Mouse (Mus musculus): ENCODE data around the gene Scarf2.

Scarf2 gene

DNA sequence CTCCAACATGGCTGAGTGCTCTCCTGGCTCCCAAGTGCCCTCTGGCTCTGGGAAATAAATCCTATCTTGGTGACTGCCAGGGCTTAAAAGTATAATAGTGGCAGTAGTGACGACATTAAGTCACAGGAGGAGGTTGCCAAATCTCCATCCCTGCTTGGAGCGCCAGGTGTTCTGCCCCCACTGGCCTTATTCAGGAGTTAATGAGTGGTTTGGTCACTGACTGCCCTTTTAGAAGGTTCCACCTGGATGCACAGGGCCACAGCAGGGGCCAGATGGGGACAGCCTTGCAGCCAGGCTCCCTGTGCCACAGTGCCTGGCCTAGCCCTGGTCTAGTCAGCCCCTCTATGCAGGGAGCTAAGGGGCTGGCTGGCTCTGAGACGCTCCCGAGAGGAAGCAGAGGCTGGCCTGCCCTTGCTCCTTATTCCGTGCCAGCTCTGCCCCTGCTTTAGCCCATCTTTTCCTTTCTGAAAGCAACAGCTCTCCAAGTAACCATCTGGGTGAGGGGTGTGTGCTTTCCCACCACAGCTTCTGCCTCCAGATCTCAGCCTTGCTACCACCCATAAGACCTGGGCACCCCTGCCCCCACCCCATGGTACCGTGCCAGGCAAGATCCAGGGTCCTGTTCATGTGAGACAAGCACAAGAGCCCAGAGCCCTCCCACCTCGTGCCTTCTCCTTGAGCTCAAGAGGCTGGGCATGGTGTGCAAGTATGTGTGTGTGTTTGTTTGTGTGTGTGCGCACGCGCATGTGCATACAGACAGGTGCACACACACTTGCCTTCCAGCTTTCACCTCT lies 33.5 kb downstream of the Scarf2 start:
- no peak for DNase-seq (ENCODE audit: low read depth in 2 of 2, low spot score in 2 of 2)

DNA sequence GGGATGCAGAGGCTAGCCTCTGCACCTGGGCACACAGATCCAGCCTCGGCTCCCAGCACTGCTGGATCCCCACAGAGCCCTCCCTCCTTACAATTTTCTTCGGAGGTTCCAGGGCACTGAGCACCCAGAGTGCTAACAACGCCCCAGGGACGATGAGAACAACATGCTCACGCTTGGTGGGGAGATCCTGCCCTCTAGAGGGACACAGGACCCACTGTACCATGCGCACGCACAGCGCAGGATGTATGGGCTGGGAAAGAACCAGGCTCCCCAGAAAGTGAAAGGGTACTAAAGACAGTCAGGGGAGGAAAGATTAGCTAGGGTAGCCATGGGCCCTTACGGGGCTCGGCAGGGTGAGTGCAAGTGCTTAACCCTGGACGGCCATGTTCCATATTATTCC lies 34.7 kb downstream of the Scarf2 start:
- DNase-seq (ENCODE audit: low read depth in 2 of 2, low spot score in 2 of 2), result no peak

DNA sequence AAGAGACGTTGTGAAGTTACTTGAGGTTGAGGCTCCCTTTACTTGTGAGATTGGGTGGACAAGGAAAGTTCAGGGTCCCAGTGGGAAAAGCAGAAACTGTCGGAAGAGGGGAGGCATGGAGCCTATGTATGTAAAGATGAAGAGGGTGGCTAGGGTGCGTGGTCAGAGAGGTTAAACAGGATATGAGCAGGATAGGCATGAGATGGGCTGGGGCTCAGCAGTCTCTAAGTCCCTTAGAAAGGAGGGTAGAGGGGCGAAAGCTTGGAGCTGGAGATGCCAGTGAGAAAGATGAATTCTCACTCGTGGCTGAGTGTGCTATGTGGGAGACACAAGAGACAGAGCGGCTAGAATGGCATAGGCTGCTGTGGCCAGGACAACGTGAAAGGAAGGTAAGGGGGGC lies 35.7 kb downstream of the Scarf2 start, which contains the start of gene B830017H08Rik:
B830017H08Rik (plus strand) TSS at position 301 of the 400 bp plus-strand sequence.
- no peak for DNase-seq (ENCODE audit: low read depth in 2 of 2, low spot score in 2 of 2)

DNA sequence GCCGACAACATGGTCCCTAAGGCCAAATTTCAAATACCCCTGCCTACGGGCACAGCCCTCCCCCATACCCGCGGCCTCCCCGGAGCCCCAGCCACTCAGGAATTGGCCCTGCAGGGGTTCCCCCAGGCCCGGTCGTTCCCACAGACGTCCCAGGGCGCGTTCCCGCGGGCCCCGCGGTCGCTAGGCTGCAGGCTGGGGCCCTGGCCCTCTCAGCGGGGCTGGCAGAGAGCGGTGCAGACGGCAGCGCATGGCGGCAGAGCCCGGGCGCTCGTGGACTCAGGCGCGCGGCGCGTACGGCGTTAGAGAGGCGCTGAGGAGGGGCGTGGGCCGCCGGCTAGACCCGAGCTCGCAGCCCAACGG lies 36.2 kb downstream of the Scarf2 start:
- no peak for DNase-seq (ENCODE audit: low read depth in 2 of 2, low spot score in 2 of 2)

DNA sequence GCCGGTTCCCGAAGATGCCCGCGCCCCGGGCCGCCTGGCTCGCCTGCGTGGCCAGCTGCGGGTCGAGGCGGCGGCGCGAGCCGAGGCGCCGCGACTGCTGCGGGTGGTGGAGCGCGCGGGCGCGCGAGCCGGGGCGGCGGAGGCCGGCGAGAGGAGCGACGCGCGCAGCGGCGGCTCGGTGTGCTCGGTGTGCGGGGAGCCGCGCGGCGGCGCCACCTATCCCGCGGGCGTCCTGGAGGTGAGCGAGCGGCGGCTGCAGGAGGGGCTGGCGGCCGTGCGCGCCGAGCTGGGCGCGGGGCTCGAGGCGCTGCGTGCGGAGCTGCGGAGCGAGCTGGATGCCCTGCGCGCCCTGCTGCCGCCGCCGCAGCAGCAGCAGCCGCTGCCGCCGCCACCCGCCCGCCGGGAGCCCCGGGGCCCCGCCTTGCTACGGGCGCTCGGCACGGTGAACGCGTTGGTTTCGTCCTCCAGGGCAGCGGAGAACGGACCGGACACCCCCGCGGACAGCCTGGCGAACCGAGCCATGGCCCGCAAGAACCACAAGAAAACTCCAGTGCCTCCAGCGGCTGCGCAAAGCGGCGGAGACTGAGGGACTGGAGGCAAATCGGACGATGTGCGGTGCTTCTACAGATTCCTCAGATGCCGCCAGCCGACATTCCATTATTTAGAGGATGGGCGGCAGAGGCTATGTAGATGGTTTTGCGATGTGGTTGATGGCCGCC lies 36.8 kb downstream of the Scarf2 start:
- no peak for DNase-seq (ENCODE audit: low read depth in 2 of 2, low spot score in 2 of 2)

GRCm38 (mm10) chr16:17834543-17834942 lies 37.5 kb downstream of the Scarf2 start:
- DNase-seq (ENCODE audit: low read depth in 2 of 2, low spot score in 2 of 2), result no peak

DNA sequence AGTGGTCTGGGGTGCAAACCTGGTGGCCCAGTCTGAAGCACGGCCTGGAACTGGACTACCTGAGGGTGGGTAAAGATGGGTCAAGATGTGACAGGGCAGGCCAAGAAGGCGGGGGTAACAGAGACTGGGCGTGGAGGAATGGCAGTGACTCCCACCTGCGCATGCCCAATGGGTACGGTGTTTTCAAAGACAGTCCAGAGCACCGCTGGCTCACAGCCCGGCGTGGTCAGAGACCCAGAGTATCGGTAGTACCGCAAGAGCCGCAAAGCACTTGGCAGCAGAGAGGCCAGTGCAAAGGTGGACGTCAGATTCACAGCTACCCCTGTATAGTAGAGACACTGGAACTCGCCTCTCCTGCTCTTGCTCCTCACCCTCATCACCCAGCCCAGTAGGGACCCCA lies 38.4 kb downstream of the Scarf2 start:
- DNase-seq (ENCODE audit: low read depth in 2 of 2, low spot score in 2 of 2), result no peak

GRCm38 (mm10) chr16:17838051-17838450 lies 41.0 kb downstream of the Scarf2 start, which contains the start of gene Car15:
Gene Car15 (minus strand): TSS chr16:17838364.
- no peak for DNase-seq (ENCODE audit: low read depth in 2 of 2, low spot score in 2 of 2)

- no peak for DNase-seq (ENCODE audit: low read depth in 2 of 2, low spot score in 2 of 2)
These were observed 42.9 kb downstream of the Scarf2 start for GRCm38 (mm10) chr16:17839976-17840375.

- DNase-seq (ENCODE audit: low read depth in 2 of 2, low spot score in 2 of 2), result no peak
These were observed 45.4 kb downstream of the Scarf2 start for GRCm38 (mm10) chr16:17842437-17842836.

GRCm38 (mm10) chr16:17843701-17844365 lies 46.8 kb downstream of the Scarf2 start:
- DNase-seq (ENCODE audit: low read depth in 2 of 2, low spot score in 2 of 2), result no peak

DNA sequence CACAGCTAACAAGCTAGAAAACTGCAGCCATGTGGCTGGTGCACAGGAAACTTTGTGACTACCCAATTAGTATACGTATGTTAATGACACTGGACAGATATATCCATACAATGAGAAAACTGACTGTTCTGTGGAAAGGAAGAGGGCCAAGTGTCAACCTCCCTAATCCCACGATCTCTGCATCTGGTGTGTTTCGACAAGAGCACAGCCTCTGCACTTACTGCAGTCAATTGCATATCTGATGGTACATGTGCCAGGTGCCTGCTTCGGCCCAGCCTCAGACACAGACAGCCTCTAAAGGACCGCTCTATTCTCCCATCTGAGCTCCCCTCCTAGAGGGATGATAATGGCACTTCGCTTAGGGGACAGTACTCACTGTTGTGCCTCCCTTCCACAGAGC lies 51.3 kb downstream of the Scarf2 start:
- no peak for DNase-seq (ENCODE audit: low read depth in 2 of 2, low spot score in 2 of 2)

DNA sequence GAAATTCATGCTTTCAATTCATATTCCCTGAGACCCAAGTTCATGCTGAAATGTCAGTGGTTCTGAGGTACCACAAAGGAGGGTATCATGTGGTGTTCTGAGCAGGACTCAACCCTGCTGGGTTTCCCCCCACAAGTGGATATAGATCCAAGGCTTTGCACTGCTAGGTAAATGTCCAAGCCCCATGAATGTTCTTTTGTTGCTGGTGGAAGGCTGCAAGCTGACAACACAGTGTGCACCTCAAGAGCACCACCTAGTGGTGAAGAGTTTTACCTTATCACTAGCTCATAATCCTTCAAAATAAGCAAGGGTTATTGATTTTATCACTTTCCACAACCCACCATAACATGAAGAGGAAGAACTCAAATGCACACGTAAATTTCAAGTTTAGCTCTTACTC lies 51.8 kb downstream of the Scarf2 start:
- DNase-seq (ENCODE audit: low read depth in 2 of 2, low spot score in 2 of 2), result peak in 1 of 2 experiments; percentile 44

DNA sequence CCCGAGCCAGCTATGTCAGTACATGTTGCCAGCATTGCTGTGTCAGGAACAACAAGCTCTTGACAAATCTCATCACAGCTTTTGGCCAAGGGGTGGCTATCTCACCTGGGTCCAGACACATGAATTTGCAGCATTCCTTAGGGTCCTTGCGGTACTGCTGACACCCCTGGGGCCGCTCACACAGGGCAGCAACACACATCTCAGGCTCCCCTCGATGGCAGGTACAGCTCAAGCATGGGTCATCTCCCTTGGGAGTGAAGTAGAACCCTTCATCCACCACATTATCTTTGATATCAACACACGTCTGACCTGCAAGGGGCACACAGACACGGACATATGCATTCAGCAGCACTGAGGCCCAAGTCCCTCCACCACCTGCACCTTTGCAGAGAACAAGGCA lies 52.4 kb downstream of the Scarf2 start:
- DNase-seq (ENCODE audit: low read depth in 2 of 2, low spot score in 2 of 2), result no peak

DNA sequence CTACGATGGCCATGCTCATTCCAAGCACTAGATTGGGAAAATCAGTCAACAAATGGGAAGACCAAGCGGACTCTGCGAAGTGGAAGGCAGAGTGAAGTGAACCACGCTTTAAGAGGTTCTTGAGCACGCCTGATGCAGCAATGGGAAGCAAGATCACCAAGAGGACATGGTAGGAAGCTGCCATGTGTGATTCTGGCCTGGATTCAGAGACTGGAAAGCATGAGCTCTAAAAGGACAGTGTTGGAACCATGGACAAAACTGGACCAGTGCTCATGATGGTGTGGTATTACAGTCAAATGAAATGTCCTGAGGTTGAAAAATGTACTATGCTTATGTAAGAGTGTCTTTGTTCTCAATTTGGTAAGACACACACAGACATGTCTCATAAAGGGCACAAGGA lies 54.2 kb downstream of the Scarf2 start:
- no peak for DNase-seq (ENCODE audit: low read depth in 2 of 2, low spot score in 2 of 2)

GRCm38 (mm10) chr16:17851860-17852259 lies 54.8 kb downstream of the Scarf2 start:
- DNase-seq (ENCODE audit: low read depth in 2 of 2, low spot score in 2 of 2), result no peak

- no peak for DNase-seq (ENCODE audit: low read depth in 2 of 2, low spot score in 2 of 2)
These were observed 56.2 kb downstream of the Scarf2 start for GRCm38 (mm10) chr16:17853263-17853662.

DNA sequence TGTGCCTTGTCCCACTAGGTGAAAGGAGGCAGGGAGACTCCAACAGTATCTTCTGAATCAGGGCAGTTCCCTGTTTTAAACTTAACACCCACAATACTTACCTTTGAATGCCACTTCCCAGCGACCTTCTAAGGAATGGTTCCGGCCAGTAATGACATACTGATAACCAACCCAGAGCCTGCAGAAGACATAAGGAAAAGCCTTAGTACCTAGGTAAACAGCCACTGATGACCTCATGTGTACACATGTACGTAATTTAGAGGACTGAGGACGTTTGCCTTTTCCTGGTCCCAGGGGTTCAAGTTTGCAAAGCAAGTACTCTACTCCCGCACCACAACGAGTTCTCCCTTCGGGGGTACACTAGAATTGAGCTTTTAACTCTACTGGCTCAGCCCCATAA lies 60.1 kb downstream of the Scarf2 start:
- DNase-seq (ENCODE audit: low read depth in 2 of 2, low spot score in 2 of 2), result no peak

Measured in CD8-positive naive resting alpha-beta T cell, adult 2 months (primary cell).